Mouse (Mus musculus) olfactory bulb, adult 2 months (tissue): ENCODE results near the gene Cckbr. TPM values are rescaled to one million over a fixed set of nuclear protein-coding genes. Genes with fewer than 3 reads are reported as not detected.

Experiments used
- H3K27ac ChIP-seq: fragments of 200-500 bp; 2 replicates; pipeline ENCODE4 v1.5.1; 2012; ENCODE audit warnings: low read depth, low read length; ENCODE audit not compliant: insufficient read depth
- H3K4me1 ChIP-seq: fragments of 200-500 bp; 2 replicates; pipeline ENCODE4 v1.6.1; 2012; ENCODE audit warnings: low read length; ENCODE audit not compliant: control insufficient read depth, insufficient read depth
- H3K4me3 ChIP-seq: fragments of 200-500 bp; 2 replicates; pipeline ENCODE4 v1.5.1; 2012; ENCODE audit warnings: mild to moderate bottlenecking, low read depth, low read length, moderate library complexity; ENCODE audit not compliant: insufficient read depth
- CTCF ChIP-seq: fragments of 200-500 bp; IDR thresholded peaks from 2 replicates; pipeline ENCODE4 v1.5.1; 2012; ENCODE audit warnings: low read depth, mild to moderate bottlenecking, low read length, moderate library complexity; ENCODE audit not compliant: insufficient read depth
- POLR2A ChIP-seq: fragments of 200-500 bp; IDR thresholded peaks from 2 replicates; pipeline ENCODE4 v1.6.1; 2012; ENCODE audit warnings: mild to moderate bottlenecking, low read depth, low read length, moderate library complexity; ENCODE audit not compliant: insufficient read depth
- WGBS: fragments of 180-500 bp; shearing (Covaris S2); methylation state at CpG from one replicate; pipeline ENCODE4 v1.1.7; 2018; 5-methylcytosine and 5-hydroxymethylcytosine counted together
- polyA plus RNA-seq: library from polyadenylated mRNA; stranded (reverse); fragments of >200 nt; gene quantifications from 2 replicates; pipeline ENCODE4 v1.2.4, GENCODE M21; 2012; ENCODE audit warnings: low replicate concordance; ENCODE audit not compliant: missing spikeins, insufficient read depth, insufficient read length

Cckbr gene
- polyA plus RNA-seq, 1 experiment = not detected

GRCm38 (mm10) chr7:105472607-105473006 is 47.1 kb downstream of the Cckbr start:
- WGBS = 38% methylated on average over 1 of the region's 1 CpGs
- H3K4me1 ChIP-seq = no peaks in the 10 kb centered on the region
- H3K27ac ChIP-seq = no peak overlapping the region
- no peak for TF ChIP-seq CTCF
- no peak for TF ChIP-seq POLR2A
- H3K4me3 ChIP-seq = no peak overlapping the region

GRCm38 (mm10) chr7:105474771-105475315 is 49.3 kb downstream of the Cckbr start:
- H3K27ac ChIP-seq = no peak overlapping the region
- TF ChIP-seq CTCF = no peak
- no peak for TF ChIP-seq POLR2A
- peaks cover 3% of the 10 kb centered on the region; the same call in 1 of the 2 replicates for H3K4me1 ChIP-seq
- WGBS = 81% methylated on average over 4 of the region's 4 CpGs
- H3K4me3 ChIP-seq = no peak overlapping the region

- TF ChIP-seq CTCF (no peak), POLR2A (no peak)
- Histone ChIP-seq H3K4me1 (peaks cover 5% of the 10 kb centered on the region; the same call in 1 of the 2 replicates), H3K4me3 (no peak overlapping the region), H3K27ac (peak overlapping the region; percentile 52; the same call in 1 of the 2 replicates)
- WGBS = 49% methylated on average over 7 of the region's 7 CpGs
Observed at GRCm38 (mm10) chr7:105475396-105475949, 49.9 kb downstream of the Cckbr start.

GRCm38 (mm10) chr7:105476683-105477432 is 51.3 kb downstream of the Cckbr start:
- WGBS = 79% methylated on average over 10 of the region's 10 CpGs
- H3K4me1 ChIP-seq = peaks cover 19% of the 10 kb centered on the region
- no peak overlapping the region for H3K27ac ChIP-seq
- H3K4me3 ChIP-seq = no peak overlapping the region
- no peak for TF ChIP-seq CTCF
- no peak for TF ChIP-seq POLR2A

GRCm38 (mm10) chr7:105477433-105477700 is 51.8 kb downstream of the Cckbr start:
- no peak for TF ChIP-seq POLR2A
- no peak for TF ChIP-seq CTCF
- Histone ChIP-seq H3K4me1 (peaks cover 24% of the 10 kb centered on the region), H3K27ac (no peak overlapping the region), H3K4me3 (no peak overlapping the region)
- WGBS = 98% methylated on average over 1 of the region's 1 CpGs

GRCm38 (mm10) chr7:105477841-105478240 is 52.3 kb downstream of the Cckbr start:
- TF ChIP-seq CTCF = no peak
- TF ChIP-seq POLR2A = no peak

GRCm38 (mm10) chr7:105478344-105478743 is 52.8 kb downstream of the Cckbr start:
- H3K4me1 ChIP-seq = peaks cover 27% of the 10 kb centered on the region
- H3K4me3 ChIP-seq = no peak overlapping the region
- WGBS = 84% methylated on average over 8 of the region's 8 CpGs
- TF ChIP-seq CTCF (no peak), POLR2A (no peak)
- no peak overlapping the region for H3K27ac ChIP-seq

More at GRCm38 (mm10) chr7:105477841-105478240, 52.3 kb downstream of the Cckbr start:
- 67% methylated on average over 3 of the region's 3 CpGs for WGBS
- Histone ChIP-seq H3K4me1 (peaks cover 27% of the 10 kb centered on the region), H3K27ac (no peak overlapping the region), H3K4me3 (no peak overlapping the region)

- Histone ChIP-seq H3K4me1 (peaks cover 27% of the 10 kb centered on the region), H3K27ac (no peak overlapping the region), H3K4me3 (no peak overlapping the region)
- TF ChIP-seq POLR2A (no peak), CTCF (no peak)
- WGBS = 83% methylated on average over 6 of the region's 6 CpGs
Observed at GRCm38 (mm10) chr7:105479232-105479631, 53.7 kb downstream of the Cckbr start.

GRCm38 (mm10) chr7:105480081-105480480 is 54.5 kb downstream of the Cckbr start:
- WGBS = 56% methylated on average over 5 of the region's 5 CpGs
- Histone ChIP-seq H3K4me1 (peaks cover 27% of the 10 kb centered on the region), H3K27ac (peak overlapping the region; percentile 73; the same call in 1 of the 2 replicates), H3K4me3 (no peak overlapping the region)
- TF ChIP-seq POLR2A = no peak
- no peak for TF ChIP-seq CTCF
